Mouse (Mus musculus): Measurements from ENCODE around the gene D1Pas1.

DNA sequence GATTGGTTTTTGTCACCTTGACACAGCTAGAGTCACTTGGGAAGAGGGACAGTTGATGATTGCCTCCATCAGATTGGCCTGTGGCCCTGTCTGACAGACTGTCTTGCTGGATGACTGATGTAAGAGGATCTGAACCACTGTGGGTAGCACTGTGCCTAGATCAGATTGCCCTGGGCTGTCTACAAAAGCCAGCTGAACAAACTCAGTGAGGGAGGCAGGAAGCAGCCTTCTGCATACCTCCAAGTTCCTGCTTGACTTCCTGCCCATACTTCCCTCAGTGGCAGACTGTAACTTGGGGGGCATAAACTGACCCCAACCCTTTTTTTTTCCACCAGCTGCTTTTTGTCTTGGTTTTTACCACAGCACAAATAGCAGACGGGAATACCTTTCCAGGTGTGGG is 48.5 kb downstream of the D1Pas1 start:
- no peak for TF ChIP-seq CTCF (IDR thresholded peaks at IDR 0.05; ENCODE audit: extremely low read depth, insufficient read length, insufficient replicate concordance, low read depth, low read length)
- TF ChIP-seq POLR2A (IDR thresholded peaks at IDR 0.05; ENCODE audit: low read depth, low read length): no peak
